Mouse (Mus musculus) liver, adult (tissue): Measurements from ENCODE around the gene Dnase1l2.

ENCODE experiments used
- GATA4 ChIP-seq: IDR thresholded peaks from 2 replicates; pipeline ENCODE4 v1.6.1; 2014; ENCODE audit warnings: mild to moderate bottlenecking, low read length; ENCODE audit not compliant: insufficient replicate concordance

Dnase1l2 gene

GRCm38 (mm10) chr17:24442632-24443155 is at the start of gene Dnase1l2:
Gene Dnase1l2 (minus strand): TSS chr17:24443105.
- TF ChIP-seq GATA4: no peak

DNA sequence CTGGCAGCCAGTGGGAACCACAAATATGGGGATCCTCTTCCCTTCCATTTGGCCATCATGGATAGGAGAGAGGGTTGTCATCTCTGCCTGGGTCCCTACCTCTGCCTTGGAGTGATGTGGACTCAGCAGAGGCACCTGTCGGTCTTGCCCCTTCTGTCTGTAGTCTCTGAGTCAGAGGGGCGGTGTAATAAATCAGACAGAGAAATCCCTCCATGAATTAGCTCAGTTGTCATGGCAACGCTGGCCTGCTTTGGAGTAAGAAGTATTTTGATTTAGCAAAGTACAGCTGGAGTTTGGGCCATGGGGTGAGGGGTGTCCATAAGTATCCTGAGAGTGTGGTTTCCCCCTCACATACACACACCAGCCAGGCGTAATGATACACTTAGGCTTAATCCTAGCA is 47.5 kb upstream of the Dnase1l2 start:
- no peak for TF ChIP-seq GATA4

- no peak for TF ChIP-seq GATA4
These were observed 46.5 kb upstream of the Dnase1l2 start for GRCm38 (mm10) chr17:24489265-24490030.

- no peak for TF ChIP-seq GATA4
These were observed 45.9 kb upstream of the Dnase1l2 start for GRCm38 (mm10) chr17:24488662-24489264.

DNA sequence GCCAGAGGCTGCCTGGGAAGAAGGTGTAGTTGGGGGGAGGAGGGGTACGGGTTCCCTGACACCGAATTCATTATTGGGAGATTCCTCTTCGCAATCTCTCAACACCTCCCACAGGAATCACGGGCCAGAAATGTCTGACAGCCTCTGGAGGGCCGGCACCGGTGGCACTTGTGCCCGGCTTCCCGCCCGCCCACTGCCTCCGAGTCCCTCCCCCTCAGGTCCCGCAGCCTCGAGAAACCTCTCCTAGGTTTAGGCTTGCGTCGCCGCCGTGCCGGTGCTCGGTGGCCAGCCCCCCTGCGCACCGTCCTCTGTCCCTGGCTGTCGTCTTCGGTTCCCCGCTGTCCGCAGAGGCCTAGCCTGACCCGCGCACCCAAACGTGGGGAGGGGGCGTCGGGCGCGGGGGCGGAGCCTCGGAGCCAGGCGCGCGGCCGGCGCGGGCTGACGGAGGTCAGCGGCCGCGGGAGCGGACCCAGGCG is 45.3 kb upstream of the Dnase1l2 start, which contains the start of gene Caskin1:
Caskin1 (plus strand) TSS at position 416 of the 476 bp plus-strand sequence.
- TF ChIP-seq GATA4: no peak

- no peak for TF ChIP-seq GATA4
These were observed 42.4 kb upstream of the Dnase1l2 start for GRCm38 (mm10) chr17:24485090-24485860.

DNA sequence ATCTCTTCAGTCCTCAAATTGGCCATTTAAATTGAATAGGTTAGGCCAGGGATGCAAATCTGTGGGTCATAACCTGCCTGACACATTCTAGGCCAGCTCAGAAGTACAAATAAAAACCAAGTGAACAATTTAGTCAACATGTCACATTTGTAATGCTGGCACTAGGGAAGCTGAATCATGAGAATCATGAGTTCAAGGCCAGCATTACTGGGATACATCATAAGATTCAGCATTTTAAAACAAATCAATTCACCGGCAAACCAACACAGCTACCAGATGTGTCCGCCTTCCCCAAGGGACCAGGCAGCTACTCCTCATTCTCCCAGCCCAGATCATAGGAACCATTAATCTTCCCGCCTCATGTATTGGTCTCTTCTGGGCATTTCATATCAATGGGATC is 40.6 kb upstream of the Dnase1l2 start:
- no peak for TF ChIP-seq GATA4

DNA sequence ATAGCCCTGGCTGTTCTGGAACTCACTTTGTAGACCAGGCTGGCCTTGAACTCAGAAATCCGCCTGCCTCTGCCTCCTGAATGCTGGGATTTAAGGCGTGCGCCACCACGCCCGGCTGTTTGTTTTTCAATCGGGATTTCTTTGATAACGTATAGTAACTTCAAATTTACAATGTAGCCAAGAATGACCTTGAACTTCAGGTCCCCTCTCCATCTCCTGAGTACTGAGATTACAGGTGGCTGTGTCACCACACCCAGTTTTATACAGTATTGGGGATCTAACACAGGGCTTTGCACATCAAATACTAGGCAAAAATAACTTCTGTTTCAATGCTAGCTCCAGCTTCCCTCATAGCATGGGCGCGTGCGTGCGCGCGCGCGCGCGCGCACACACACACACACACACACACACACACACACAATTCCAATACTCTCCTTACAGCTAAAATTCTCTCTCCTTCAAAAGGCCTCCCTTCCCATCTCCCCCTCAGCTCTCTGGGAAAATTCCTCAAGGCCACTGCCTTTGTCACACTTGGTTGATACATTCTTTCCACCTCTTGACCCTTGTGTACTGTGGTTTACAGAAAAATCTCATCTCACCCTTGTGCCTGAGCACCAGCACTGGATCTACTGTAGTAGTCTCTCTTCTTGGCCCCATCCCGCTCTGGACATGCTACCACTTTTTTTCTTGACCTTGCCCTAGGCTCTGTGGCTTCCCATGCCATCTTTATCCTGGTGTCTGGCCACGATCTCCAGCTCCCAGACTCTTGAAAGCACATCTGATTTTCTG is 38.3 kb upstream of the Dnase1l2 start:
- no peak for TF ChIP-seq GATA4

DNA sequence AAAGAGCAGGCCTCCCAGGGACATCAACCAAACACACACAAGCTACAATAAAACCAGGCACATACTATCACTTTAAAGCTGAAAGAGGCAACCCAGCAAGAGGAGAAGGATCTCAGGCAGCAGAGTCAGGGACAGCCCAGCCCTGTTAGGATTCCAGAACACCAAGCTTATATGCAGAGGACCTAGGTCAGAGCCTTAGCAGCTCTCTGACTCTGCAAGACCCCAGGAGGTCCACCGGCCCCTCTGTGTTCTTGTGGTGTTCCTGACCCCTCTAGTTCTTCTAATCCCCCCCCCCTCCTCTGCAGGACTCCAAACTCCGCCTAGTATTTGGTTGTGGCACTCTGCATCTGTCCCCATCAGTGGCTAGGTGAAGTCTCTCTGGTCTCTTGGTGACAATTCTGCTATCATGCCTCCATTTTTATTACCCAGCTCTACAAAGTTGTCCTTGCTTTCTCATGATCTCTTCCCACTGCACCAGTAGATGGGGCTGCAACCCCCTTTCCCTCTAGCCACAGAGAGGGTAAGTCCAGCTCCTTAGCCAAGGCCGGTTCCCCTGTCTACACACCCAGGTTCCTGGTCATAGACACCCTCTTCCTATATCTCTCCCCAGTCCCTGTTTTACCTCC is 37.4 kb upstream of the Dnase1l2 start:
- TF ChIP-seq GATA4: no peak

GRCm38 (mm10) chr17:24479431-24479830 is 36.5 kb upstream of the Dnase1l2 start:
- TF ChIP-seq GATA4: no peak

- TF ChIP-seq GATA4: no peak
These were observed 35.9 kb upstream of the Dnase1l2 start, which contains the start of gene Mlst8 for GRCm38 (mm10) chr17:24478663-24479380. Gene Mlst8 (minus strand): TSS chr17:24479078.

- TF ChIP-seq GATA4: no peak
These were observed 35.2 kb upstream of the Dnase1l2 start for GRCm38 (mm10) chr17:24477985-24478600.

GRCm38 (mm10) chr17:24477053-24477984 is 34.4 kb upstream of the Dnase1l2 start:
- TF ChIP-seq GATA4: no peak
